Mouse (Mus musculus) small intestine, adult 2 months (tissue): ENCODE results near the gene Syvn1.
A peak's percentile ranks its signal among the peaks of the same experiment; 100 is the strongest.

Experiments
- CTCF ChIP-seq: fragments of 200-500 bp; IDR thresholded peaks from 2 replicates; pipeline ENCODE4 v1.5.1; 2012; ENCODE audit warnings: low read depth, mild to moderate bottlenecking, control low read depth, inconsistent platforms, low read length, moderate library complexity, mixed read lengths; ENCODE audit not compliant: insufficient replicate concordance, insufficient read length; ENCODE audit errors: extremely low read depth
- POLR2A ChIP-seq: fragments of 200-500 bp; IDR thresholded peaks from 2 replicates; pipeline ENCODE4 v1.6.1; 2012; ENCODE audit warnings: low read depth, mild to moderate bottlenecking, control low read depth, inconsistent platforms, low read length, moderate library complexity

DNA sequence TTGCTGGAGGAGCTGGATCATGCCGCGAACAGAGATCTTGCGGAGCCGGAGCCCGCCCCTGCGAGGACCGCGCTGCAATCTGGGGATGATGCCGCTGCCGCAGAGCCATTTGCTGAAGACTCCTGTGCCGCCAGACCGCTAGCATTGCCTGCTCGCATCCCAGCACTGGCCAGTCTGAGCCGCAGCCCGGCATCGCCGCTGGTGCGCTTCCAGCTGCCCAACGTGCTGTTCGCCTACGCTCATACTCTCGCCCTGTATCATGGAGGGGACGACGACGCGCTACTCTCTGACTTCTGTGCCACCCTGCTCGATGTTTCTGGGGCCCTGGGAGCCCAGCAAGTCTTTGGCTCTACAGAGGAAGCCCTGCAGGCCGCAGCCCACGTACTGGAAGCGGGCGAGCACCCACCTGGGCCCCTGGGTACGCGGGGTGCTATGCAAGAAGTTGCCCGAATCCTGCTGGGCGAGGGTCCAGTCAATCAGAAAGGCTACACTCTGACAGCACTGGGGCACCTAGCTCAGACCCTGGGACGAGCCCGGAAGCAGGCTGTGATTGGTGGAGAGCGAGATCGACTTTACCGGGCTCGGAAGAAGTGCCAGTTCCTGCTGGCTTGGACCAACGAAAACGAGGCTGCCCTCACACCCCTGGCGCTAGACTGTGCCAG is 15.4 kb downstream of the Syvn1 start:
- no peak for TF ChIP-seq CTCF
- TF ChIP-seq POLR2A, result peak; percentile 29; the same call in 1 of the 2 replicates
